Mouse (Mus musculus) retina, embryonic 14.5 days (tissue): ENCODE results near the gene Fxyd3.

ENCODE experiments used
- DNase-seq: peaks from one replicate; pipeline ENCODE4 v3.0.0-alpha.2; 2015; ENCODE audit warnings: low spot score

Gene Fxyd3

GRCm38 (mm10) chr7:31098697-31099611 is 22.4 kb upstream of the Fxyd3 start:
- DNase-seq: no peak

- DNase-seq: peak; percentile 94
Observed at GRCm38 (mm10) chr7:31097583-31098248, 21.2 kb upstream of the Fxyd3 start.

- DNase-seq: no peak
Observed at GRCm38 (mm10) chr7:31096892-31097564, 20.5 kb upstream of the Fxyd3 start.

DNA sequence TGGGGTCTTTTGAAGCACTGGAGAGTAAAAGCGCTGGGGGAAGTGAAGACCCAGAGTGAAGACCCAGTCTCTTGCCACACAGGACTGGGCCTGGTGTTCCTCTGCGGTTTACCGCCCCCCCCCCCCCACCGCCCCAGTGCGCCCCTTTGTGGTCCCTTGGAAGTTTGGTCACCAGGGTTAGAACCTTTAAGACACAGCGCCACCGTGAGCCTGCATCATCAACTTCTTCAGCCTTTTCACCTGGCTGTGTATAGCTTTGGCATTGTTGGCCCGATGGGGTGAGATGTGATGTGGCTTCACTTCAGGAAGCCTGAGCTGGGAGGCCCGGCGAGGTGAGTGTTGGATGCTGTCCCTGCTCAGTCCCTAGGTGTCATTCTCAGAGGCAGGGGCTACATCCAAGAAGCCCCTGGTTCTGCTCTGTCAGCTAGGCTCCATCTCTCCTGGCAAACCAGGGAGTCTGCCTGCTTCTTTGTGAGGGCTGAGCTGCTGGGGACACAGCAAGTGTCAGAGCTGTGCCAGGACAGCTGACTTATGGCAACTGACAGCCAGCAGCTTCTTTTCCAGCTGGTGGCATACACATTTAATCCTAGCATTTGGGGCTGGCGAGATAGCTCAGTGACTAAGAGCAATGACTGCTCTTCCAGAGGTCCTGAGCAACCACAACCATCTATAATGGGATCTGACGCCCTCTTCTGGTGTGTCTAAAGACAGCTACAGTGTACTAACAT is 18.4 kb upstream of the Fxyd3 start:
- DNase-seq: no peak

- no peak for DNase-seq
Observed at GRCm38 (mm10) chr7:31089721-31090120, 13.2 kb upstream of the Fxyd3 start.

DNA sequence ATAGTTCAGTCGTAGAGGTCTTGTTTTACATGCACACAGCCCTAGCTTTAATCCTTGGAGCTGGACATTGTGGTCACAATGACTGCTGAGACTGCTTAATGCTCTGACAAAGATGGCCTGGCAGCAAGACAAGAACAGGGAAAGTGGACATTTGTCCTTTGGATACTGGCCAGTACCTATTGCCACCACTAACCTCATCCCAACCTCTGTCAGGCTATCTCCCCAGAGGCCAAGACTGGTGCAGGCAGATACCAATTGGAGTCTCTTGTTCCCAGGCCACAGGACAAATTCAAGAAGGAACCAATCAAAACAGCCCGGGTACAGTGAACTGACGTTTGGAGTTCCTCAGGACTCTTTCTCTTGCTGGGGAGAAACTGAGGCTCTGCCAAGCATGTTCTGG is 11.7 kb upstream of the Fxyd3 start:
- no peak for DNase-seq

- no peak for DNase-seq
Observed at GRCm38 (mm10) chr7:31087262-31087661, 10.8 kb upstream of the Fxyd3 start.

- DNase-seq: no peak
Observed at GRCm38 (mm10) chr7:31086175-31086755, 9.8 kb upstream of the Fxyd3 start.

GRCm38 (mm10) chr7:31085171-31085570 is 8.7 kb upstream of the Fxyd3 start:
- no peak for DNase-seq

- DNase-seq: no peak
Observed at GRCm38 (mm10) chr7:31084140-31084539, 7.6 kb upstream of the Fxyd3 start.

DNA sequence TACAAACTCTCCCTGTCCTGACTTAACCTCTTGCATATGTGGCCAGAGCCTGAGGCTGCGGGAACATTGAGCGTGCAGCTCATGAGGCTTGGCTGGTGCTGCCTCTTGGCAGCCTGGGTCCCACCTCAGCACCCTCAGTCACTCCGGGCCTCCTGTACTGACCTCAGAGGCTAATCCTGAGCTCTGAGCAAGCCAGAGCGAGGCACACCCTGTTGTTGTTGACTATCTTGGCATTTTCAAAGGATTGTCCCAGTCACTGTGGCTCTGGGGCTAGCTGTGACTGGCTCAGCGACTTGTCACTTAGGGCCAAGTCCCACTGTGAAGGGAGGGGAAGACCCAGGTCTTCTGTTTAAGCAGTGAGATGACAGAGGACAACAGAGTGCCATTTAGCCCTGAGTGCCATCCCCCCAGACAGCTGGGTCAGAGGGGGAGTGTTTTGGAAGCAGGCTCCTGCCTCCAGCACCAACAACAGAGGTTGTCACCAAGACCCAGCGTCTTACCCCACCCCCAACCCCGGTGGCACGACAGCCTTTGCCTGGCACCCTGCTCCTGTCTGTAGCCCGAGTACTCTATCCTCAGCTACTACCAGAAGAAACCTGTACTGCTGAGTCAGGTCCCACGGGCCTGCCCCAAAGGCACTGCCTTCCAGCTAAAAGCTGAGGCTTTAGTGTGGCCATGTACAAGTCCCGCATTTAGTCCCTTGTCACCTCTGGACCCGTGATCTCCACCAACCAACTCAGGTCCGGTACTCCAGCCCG is 6.5 kb upstream of the Fxyd3 start:
- DNase-seq: no peak

DNA sequence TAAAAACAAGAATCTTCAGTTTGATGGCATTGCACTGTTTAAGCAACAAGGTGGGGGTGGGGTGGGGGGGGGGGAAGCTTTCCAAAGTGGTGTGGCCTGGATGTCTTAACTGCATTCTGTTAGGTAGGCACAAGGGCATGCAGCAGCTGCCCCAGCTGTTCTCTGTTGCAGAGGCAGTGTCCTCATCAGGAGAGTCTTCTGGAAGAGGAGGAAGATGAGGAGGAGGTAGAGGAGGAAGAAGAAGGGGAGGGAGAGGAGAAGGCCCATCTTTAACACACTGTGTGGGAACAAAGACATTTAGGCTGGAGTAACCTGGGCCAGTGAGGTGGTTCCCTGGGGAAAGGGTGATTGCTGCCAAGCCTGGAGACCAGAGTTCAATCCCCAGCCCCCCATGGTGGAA is 5.6 kb upstream of the Fxyd3 start:
- no peak for DNase-seq

- DNase-seq: no peak
Observed at GRCm38 (mm10) chr7:31081106-31081505, 4.6 kb upstream of the Fxyd3 start.

DNA sequence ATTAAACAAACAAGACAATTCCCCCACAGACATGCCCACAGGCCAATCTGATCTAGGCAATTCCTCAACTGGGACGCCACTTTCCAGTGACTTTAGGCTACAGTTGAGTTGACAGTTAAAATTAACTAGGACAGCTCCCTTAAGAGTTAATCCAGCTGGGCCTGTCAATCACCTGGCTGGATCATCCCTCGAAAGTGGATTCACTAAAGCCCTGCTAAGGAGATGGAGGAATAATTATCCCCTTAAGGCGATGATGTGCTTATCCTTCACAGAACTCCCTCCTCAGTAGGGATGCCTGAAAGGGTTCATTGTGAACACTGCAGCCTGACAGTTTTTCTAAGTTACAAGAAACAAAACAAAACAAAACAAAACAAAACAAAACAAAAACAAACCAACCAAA is 4.1 kb upstream of the Fxyd3 start:
- DNase-seq: no peak

DNA sequence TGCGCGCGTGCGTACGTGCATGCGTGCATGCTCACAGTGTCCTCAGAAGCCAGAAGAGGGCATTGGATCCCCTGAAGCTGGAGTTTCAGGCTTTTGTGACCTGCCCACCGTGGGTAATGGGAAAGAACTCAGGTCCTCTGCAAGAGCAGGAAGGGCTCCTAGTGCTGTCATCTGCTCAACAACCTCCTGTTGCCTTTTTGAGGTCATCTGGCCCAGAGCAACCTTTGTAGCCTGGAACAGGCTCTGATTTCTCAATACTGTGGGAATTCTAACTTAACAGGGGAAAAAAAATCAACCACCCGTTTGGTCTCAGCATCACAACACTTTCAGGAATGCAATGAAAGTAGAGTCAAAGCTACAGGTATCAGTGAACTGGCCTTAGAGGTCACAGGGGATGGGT is 3.2 kb upstream of the Fxyd3 start:
- DNase-seq: no peak

GRCm38 (mm10) chr7:31077885-31078445 is 1.5 kb upstream of the Fxyd3 start:
- DNase-seq: peak; percentile 88

DNA sequence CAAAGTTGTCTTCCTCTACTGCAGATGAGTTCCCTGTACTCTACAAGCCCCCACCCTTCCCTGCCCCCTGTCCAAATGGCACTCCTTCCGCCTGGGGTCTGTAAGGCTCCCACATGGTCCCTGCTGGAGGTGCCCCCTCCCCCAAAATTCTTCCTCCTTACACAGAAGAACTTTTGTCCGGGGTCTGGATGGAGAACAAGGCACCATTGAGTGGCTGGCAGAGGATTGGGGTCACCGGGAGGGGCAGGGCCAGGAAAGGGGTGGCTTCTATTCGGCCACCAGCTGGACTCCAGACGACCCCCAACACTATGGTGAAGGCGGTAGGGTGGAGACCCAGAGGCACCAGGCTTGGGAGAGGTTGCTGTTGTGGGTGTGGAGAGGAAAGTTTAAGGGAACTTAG is 966 bp upstream of the Fxyd3 start:
- peak; percentile 63 for DNase-seq

- DNase-seq: no peak
Observed at GRCm38 (mm10) chr7:31074713-31075069, 1.8 kb downstream of the Fxyd3 start.

DNA sequence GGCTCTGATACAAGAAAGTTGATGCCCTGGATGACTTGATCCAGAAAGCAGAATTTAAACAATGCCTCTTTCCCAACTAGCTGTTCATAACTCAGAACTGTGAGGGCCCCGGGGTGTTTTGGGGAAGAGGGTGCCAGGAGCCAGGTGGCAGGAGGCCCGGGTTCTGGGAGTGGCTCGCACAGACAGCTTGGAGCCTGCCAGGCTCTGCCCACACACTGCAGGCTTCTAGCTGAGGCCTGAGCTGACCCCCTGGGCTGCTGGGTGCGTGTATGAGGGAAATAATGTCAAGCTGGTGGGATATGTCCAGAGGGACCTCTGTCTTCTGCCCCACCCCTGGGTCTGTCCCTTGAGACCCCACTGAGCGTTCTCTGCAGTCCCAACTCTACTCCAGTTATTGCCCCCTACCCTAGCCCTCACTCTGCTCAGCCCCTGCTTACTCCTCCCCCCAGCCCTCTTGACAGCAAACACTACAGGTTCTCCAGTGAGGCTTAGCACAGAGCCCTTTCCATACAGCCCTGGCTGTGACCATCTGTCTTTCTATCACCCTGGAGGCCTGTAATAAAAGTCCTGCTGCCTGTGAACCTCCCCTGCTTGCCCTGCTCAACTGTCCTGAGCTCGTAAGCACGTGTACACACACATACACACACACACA is 2.3 kb downstream of the Fxyd3 start:
- DNase-seq: no peak

GRCm38 (mm10) chr7:31073546-31073945 is 3.0 kb downstream of the Fxyd3 start:
- no peak for DNase-seq
